Mouse (Mus musculus) small intestine, adult 2 months (tissue): Measurements from ENCODE around the gene Zdhhc18. TPM values are rescaled to one million over a fixed set of nuclear protein-coding genes. Genes with fewer than 3 reads are reported as not detected.
A peak's percentile ranks its signal among the peaks of the same experiment; 100 is the strongest.

Source experiments
- H3K27ac ChIP-seq: fragments of 200-500 bp; 2 replicates; pipeline ENCODE4 v1.5.1; 2012; ENCODE audit warnings: low read depth, low read length, control low read depth, inconsistent platforms; ENCODE audit not compliant: insufficient read depth
- H3K27me3 ChIP-seq: fragments of 200-500 bp; 2 replicates; pipeline ENCODE4 v1.6.1; 2012; ENCODE audit warnings: mild to moderate bottlenecking, moderate library complexity, low read length, inconsistent platforms; ENCODE audit not compliant: control insufficient read depth, insufficient read depth
- H3K36me3 ChIP-seq: fragments of 200-500 bp; 2 replicates; pipeline ENCODE4 v1.6.1; 2012; ENCODE audit warnings: mild to moderate bottlenecking, low read length, control low read depth, inconsistent platforms; ENCODE audit not compliant: control insufficient read depth, insufficient read depth
- H3K4me1 ChIP-seq: fragments of 200-500 bp; 2 replicates; pipeline ENCODE4 v1.6.1; 2012; ENCODE audit warnings: low read length, inconsistent platforms, mixed read lengths; ENCODE audit not compliant: control insufficient read depth, insufficient read depth, insufficient read length
- H3K4me3 ChIP-seq: fragments of 200-500 bp; 2 replicates; pipeline ENCODE4 v1.5.1; 2012; ENCODE audit warnings: low read depth, mild to moderate bottlenecking, control low read depth, inconsistent platforms, low read length, moderate library complexity
- CTCF ChIP-seq: fragments of 200-500 bp; IDR thresholded peaks from 2 replicates; pipeline ENCODE4 v1.5.1; 2012; ENCODE audit warnings: low read depth, mild to moderate bottlenecking, control low read depth, inconsistent platforms, low read length, moderate library complexity, mixed read lengths; ENCODE audit not compliant: insufficient replicate concordance, insufficient read length; ENCODE audit errors: extremely low read depth
- POLR2A ChIP-seq: fragments of 200-500 bp; IDR thresholded peaks from 2 replicates; pipeline ENCODE4 v1.6.1; 2012; ENCODE audit warnings: low read depth, mild to moderate bottlenecking, control low read depth, inconsistent platforms, low read length, moderate library complexity
- WGBS: fragments of 180-500 bp; shearing (Covaris S2); methylation state at CpG from one replicate; pipeline ENCODE4 v1.1.7; 2018; 5-methylcytosine and 5-hydroxymethylcytosine counted together
- polyA plus RNA-seq: library from polyadenylated mRNA; depleted of rRNA; stranded (reverse); fragments of >200 nt; gene quantifications from 2 replicates; pipeline ENCODE4 v1.2.3, GENCODE M21; 2012

Gene Zdhhc18
- polyA plus RNA-seq, 1 experiment = 36.7 TPM

- TF ChIP-seq POLR2A = no peak
- no peak for TF ChIP-seq CTCF
- Histone ChIP-seq H3K4me1 (peaks cover 18% of the 10 kb centered on the region), H3K36me3 (peaks cover 5% of the 10 kb centered on the region), H3K27ac (peak overlapping the region; percentile 57), H3K27me3 (no peaks in the 10 kb centered on the region), H3K4me3 (no peak overlapping the region)
- WGBS = 86% methylated on average over 8 of the region's 8 CpGs
Measured at GRCm38 (mm10) chr4:133620668-133621067, 29.3 kb downstream of the Zdhhc18 start.

GRCm38 (mm10) chr4:133619473-133620136 lies 30.3 kb downstream of the Zdhhc18 start:
- peak overlapping the region; percentile 19; the same call in 1 of the 2 replicates for H3K27ac ChIP-seq
- 30% methylated on average over 4 of the region's 4 CpGs for WGBS

GRCm38 (mm10) chr4:133617936-133618335 lies 32.0 kb downstream of the Zdhhc18 start:
- TF ChIP-seq POLR2A (no peak), CTCF (no peak)
- H3K4me1 ChIP-seq = peaks cover 27% of the 10 kb centered on the region
- H3K27ac ChIP-seq = no peak overlapping the region
- no peaks in the 10 kb centered on the region for H3K27me3 ChIP-seq
- 94% methylated on average over 11 of the region's 11 CpGs for WGBS
- no peak overlapping the region for H3K4me3 ChIP-seq
- peaks cover 6% of the 10 kb centered on the region for H3K36me3 ChIP-seq

More at GRCm38 (mm10) chr4:133619473-133620136, 30.3 kb downstream of the Zdhhc18 start:
- Histone ChIP-seq H3K27me3 (no peaks in the 10 kb centered on the region), H3K4me1 (peaks cover 21% of the 10 kb centered on the region), H3K4me3 (no peak overlapping the region), H3K36me3 (peaks cover 3% of the 10 kb centered on the region; the same call in 1 of the 2 replicates)
- TF ChIP-seq CTCF (no peak), POLR2A (no peak)

- H3K27me3 ChIP-seq = no peaks in the 10 kb centered on the region
- peaks cover 20% of the 10 kb centered on the region for H3K4me1 ChIP-seq
- no peak for TF ChIP-seq POLR2A
- TF ChIP-seq CTCF = no peak
- peaks cover 12% of the 10 kb centered on the region for H3K36me3 ChIP-seq
- WGBS = 88% methylated on average over 10 of the region's 10 CpGs
- H3K27ac ChIP-seq = no peak overlapping the region
- H3K4me3 ChIP-seq = no peak overlapping the region
Measured at GRCm38 (mm10) chr4:133615416-133615815, 34.5 kb downstream of the Zdhhc18 start.

GRCm38 (mm10) chr4:133614274-133614761 lies 35.6 kb downstream of the Zdhhc18 start:
- 46% methylated on average over 8 of the region's 8 CpGs for WGBS
- Histone ChIP-seq H3K4me1 (peaks cover 13% of the 10 kb centered on the region), H3K27me3 (no peaks in the 10 kb centered on the region), H3K4me3 (no peak overlapping the region), H3K36me3 (peaks cover 14% of the 10 kb centered on the region), H3K27ac (no peak overlapping the region)
- TF ChIP-seq POLR2A (no peak), CTCF (no peak)

- TF ChIP-seq POLR2A (no peak), CTCF (no peak)
- Histone ChIP-seq H3K4me1 (peaks cover 13% of the 10 kb centered on the region), H3K27ac (no peak overlapping the region), H3K36me3 (peaks cover 14% of the 10 kb centered on the region), H3K4me3 (no peak overlapping the region), H3K27me3 (no peaks in the 10 kb centered on the region)
- 87% methylated on average over 4 of the region's 4 CpGs for WGBS
Measured at GRCm38 (mm10) chr4:133613867-133614266, 36.1 kb downstream of the Zdhhc18 start.

- peaks cover 19% of the 10 kb centered on the region for H3K36me3 ChIP-seq
- no peaks in the 10 kb centered on the region for H3K27me3 ChIP-seq
- H3K4me1 ChIP-seq = peaks cover 13% of the 10 kb centered on the region
- H3K27ac ChIP-seq = no peak overlapping the region
- TF ChIP-seq POLR2A (no peak), CTCF (no peak)
- no peak overlapping the region for H3K4me3 ChIP-seq
- WGBS = 95% methylated on average over 8 of the region's 8 CpGs
Measured at GRCm38 (mm10) chr4:133613026-133613425, 36.9 kb downstream of the Zdhhc18 start.
